Mouse (Mus musculus) erythroblast, adult 5-6 weeks (primary cell): ENCODE results near the gene Nrg3. TPM values are rescaled to one million over a fixed set of nuclear protein-coding genes. Genes with fewer than 3 reads are reported as not detected.

Experiments
- ATAC-seq: replicated peaks from 2 replicates; pipeline ENCODE4 v1.8.0; 2016; ENCODE audit warnings: moderate number of reproducible peaks, mild to moderate bottlenecking, moderate TSS enrichment, inconsistent platforms; ENCODE audit not compliant: poor library complexity, low FRiP score, severe bottlenecking
- total RNA-seq, 2 experiments: library from RNA; stranded (forward) in 1 of 2; stranded (reverse) in 1 of 2; fragments of 150-400 nt in 1 of 2; fragments of 200-764, 138-1000 nt in 1 of 2; gene quantifications; 2 replicates each; pipeline versions ENCODE4 v1.2.3 to v1.2.4; 2015 to 2017; ENCODE audit warnings: low replicate concordance in 2 of 2

Gene Nrg3
- total RNA-seq (2015; ENCODE audit: low replicate concordance) (not detected in 2 replicates), total RNA-seq (2017; ENCODE audit: low replicate concordance) (not detected in 2 replicates)

GRCm38 (mm10) chr14:39472790-39473761, at the start of gene Nrg3:
Gene Nrg3 (minus strand): TSS chr14:39473088.
- no peak for ATAC-seq

- no peak for ATAC-seq
These were observed 36.1 kb upstream of the Nrg3 start for GRCm38 (mm10) chr14:39508956-39509355.

- no peak for ATAC-seq
These were observed 903 bp upstream of the Nrg3 start for GRCm38 (mm10) chr14:39473771-39474211.

- no peak for ATAC-seq
These were observed 639 bp downstream of the Nrg3 start for GRCm38 (mm10) chr14:39472146-39472751.

- ATAC-seq = no peak
These were observed 1.5 kb downstream of the Nrg3 start for GRCm38 (mm10) chr14:39471236-39471981.

GRCm38 (mm10) chr14:39445501-39445900, 27.4 kb downstream of the Nrg3 start:
- ATAC-seq = no peak

GRCm38 (mm10) chr14:39428503-39428902, 44.4 kb downstream of the Nrg3 start:
- ATAC-seq = no peak

GRCm38 (mm10) chr14:39421874-39422273, 51.0 kb downstream of the Nrg3 start:
- ATAC-seq = no peak

GRCm38 (mm10) chr14:39413270-39413669, 59.6 kb downstream of the Nrg3 start:
- no peak for ATAC-seq

- ATAC-seq = no peak
These were observed 86.0 kb downstream of the Nrg3 start for GRCm38 (mm10) chr14:39386845-39387244.

GRCm38 (mm10) chr14:39381321-39381720, 91.6 kb downstream of the Nrg3 start:
- ATAC-seq = no peak

GRCm38 (mm10) chr14:39373220-39373619, 99.7 kb downstream of the Nrg3 start:
- no peak for ATAC-seq

GRCm38 (mm10) chr14:39356251-39356650, 116.6 kb downstream of the Nrg3 start:
- ATAC-seq = no peak

GRCm38 (mm10) chr14:39351979-39352737, 120.7 kb downstream of the Nrg3 start:
- no peak for ATAC-seq

GRCm38 (mm10) chr14:39317424-39318110, 155.3 kb downstream of the Nrg3 start:
- ATAC-seq = no peak

GRCm38 (mm10) chr14:39314111-39314510, 158.8 kb downstream of the Nrg3 start:
- ATAC-seq = no peak

GRCm38 (mm10) chr14:39265121-39265520, 207.8 kb downstream of the Nrg3 start:
- no peak for ATAC-seq

- no peak for ATAC-seq
These were observed 208.5 kb downstream of the Nrg3 start for GRCm38 (mm10) chr14:39264422-39264821.

- ATAC-seq = no peak
These were observed 211.9 kb downstream of the Nrg3 start for GRCm38 (mm10) chr14:39261016-39261415.
